Mouse (Mus musculus) bone marrow, adult 2 months (tissue): Measurements from ENCODE around the gene Hps5.

Experiments
- CTCF ChIP-seq: fragments of 200-500 bp; IDR thresholded peaks from 2 replicates; pipeline ENCODE4 v1.5.1; 2011; ENCODE audit warnings: low read length, control low read depth; ENCODE audit not compliant: control insufficient read depth, insufficient read depth
- POLR2A ChIP-seq: fragments of 200-500 bp; IDR thresholded peaks from 2 replicates; pipeline ENCODE4 v1.6.1; 2011; ENCODE audit warnings: low read depth, mild to moderate bottlenecking, control low read depth, low read length, borderline replicate concordance; ENCODE audit not compliant: control insufficient read depth

DNA sequence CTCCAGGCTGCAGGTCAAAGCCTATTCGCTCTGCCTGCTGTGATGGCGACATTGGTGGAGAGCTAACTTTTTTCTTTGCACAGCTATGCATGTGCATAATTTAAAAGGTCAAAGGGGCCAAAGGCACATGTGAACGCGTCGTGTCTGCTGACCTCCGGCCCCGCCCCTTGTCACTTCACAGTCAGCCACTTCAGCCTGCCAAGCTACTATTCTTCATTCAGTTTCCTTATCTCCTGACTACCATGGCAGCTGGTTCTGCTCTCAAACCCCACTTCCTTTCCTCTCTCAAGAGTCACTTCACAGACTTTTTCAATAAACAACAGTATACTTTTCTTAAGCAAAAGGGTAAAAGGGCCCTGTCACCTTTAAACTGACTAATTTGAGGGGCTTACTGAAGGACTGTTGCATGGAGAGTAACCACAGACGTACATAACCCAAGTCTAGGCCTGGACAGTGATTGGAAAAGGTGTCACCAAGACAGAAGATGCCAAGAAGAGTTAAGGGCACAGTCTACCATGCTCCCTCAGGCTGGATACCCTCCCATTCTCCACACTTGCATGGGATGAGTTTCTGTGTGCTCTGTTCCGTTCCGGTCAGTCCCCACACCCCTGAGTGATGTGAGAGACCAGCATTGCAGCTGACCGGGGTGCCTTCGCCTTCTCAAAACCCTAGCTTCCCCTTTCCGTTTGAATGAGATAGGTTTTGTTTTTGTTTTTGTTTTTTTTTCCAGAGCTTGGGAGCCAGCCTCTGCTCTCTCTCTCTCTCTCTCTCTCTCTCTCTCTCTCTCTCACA is 35.1 kb upstream of the Hps5 start:
- TF ChIP-seq CTCF (no peak), POLR2A (no peak)
